Mouse (Mus musculus) G1E (cell line): ENCODE measurements around the gene Cyth1.

Experiments
- CTCF ChIP-seq: IDR thresholded peaks from 2 replicates; pipeline ENCODE4 v1.5.1; 2012; ENCODE audit warnings: low read depth, low read length, inconsistent platforms, mixed read lengths
- GATA1 ChIP-seq: IDR thresholded peaks from 2 replicates; pipeline ENCODE4 v1.6.1; 2012; ENCODE audit warnings: borderline replicate concordance, low read length, inconsistent platforms, mixed read lengths
- GATA2 ChIP-seq: IDR thresholded peaks from 2 replicates; pipeline ENCODE4 v1.6.1; 2012; ENCODE audit warnings: low read depth, low read length, inconsistent platforms, borderline replicate concordance
- POLR2AphosphoS5 ChIP-seq: IDR thresholded peaks from 2 replicates; pipeline ENCODE4 v1.6.1; 2012; ENCODE audit warnings: low read depth, low read length, inconsistent platforms; ENCODE audit not compliant: insufficient replicate concordance
- TAL1 ChIP-seq: conservative IDR thresholded peaks from 2 replicates; pipeline ENCODE4 v1.6.1; 2012; ENCODE audit warnings: low read depth, low read length, inconsistent platforms, mixed read lengths

DNA sequence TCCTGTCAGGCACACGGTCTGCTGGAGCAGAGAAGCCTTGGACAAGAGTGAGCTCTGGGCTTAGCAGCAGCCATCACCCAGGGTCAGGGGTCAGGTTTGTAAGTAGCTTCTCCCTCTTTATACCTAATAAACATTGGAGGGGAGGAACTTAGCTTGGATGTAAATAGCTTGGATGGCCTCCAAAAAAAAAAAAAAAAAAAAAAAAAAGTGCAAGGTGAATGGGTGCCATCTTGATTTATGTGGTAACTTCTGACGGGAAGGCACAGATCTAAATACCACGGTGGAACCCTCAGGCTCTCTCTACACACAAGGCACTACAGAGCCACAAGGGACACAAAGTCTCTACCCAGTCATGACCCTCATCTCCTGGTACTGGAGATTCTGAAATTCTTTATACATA, 42.1 kb downstream of the Cyth1 start:
- TF ChIP-seq CTCF (no peak), GATA1 (no peak), POLR2AphosphoS5 (no peak), TAL1 (no peak), GATA2 (no peak)
